Mouse (Mus musculus) kidney, postnatal 0 days (tissue): Measurements from ENCODE around the gene Tsfm. TPM values are rescaled to one million over a fixed set of nuclear protein-coding genes. Genes with fewer than 3 reads are reported as not detected.

Experiments used
- ATAC-seq: fragments of 200-750 bp; cut with Nextera tagmentation; replicated peaks from 2 replicates; pipeline ENCODE4 v1.8.0; 2017; ENCODE audit warnings: low read depth, moderate number of reproducible peaks, moderate TSS enrichment, moderate library complexity; ENCODE audit not compliant: low FRiP score
- DNase-seq: peaks from one replicate; pipeline ENCODE4 v3.0.0-alpha.2; 2016; ENCODE audit warnings: low spot score
- H3K27ac ChIP-seq: fragments of 300-500 bp; sonication (generic); 2 replicates; pipeline ENCODE4 v1.5.1; 2014; ENCODE audit warnings: mild to moderate bottlenecking
- H3K27me3 ChIP-seq: fragments of 300-500 bp; sonication (generic); 2 replicates; pipeline ENCODE4 v1.6.1; 2014; ENCODE audit warnings: low read length, mixed read lengths; ENCODE audit not compliant: insufficient read depth
- H3K36me3 ChIP-seq: fragments of 300-500 bp; sonication (generic); 2 replicates; pipeline ENCODE4 v1.6.1; 2014; ENCODE audit warnings: low read length, mixed read lengths; ENCODE audit not compliant: insufficient read depth
- H3K4me1 ChIP-seq: fragments of 300-500 bp; sonication (generic); replicated peaks from 2 replicates; pipeline ENCODE4 v1.6.1; 2014; ENCODE audit warnings: antibody characterized with exemption, low read length, mixed read lengths; ENCODE audit not compliant: insufficient read depth
- H3K4me2 ChIP-seq: fragments of 300-500 bp; sonication (generic); 2 replicates; pipeline ENCODE4 v1.6.1; 2014; ENCODE audit warnings: mild to moderate bottlenecking, low read length, moderate library complexity, mixed read lengths
- H3K4me3 ChIP-seq: fragments of 300-500 bp; sonication (generic); replicated peaks from 2 replicates; pipeline ENCODE4 v1.5.1; 2014; ENCODE audit warnings: low read depth, low read length
- H3K9ac ChIP-seq: fragments of 300-500 bp; sonication (generic); 2 replicates; pipeline ENCODE4 v1.6.1; 2014; ENCODE audit warnings: low read depth, low read length
- H3K9me3 ChIP-seq: fragments of 300-500 bp; sonication (generic); replicated peaks from 2 replicates; pipeline ENCODE4 v1.6.1; 2016; ENCODE audit warnings: low read length, inconsistent platforms, mixed read lengths
- CTCF ChIP-seq: IDR thresholded peaks from 2 replicates; pipeline ENCODE4 v1.5.1; 2016; ENCODE audit warnings: antibody characterized with exemption, low read depth, mild to moderate bottlenecking, moderate library complexity
- WGBS: fragments of 180-500 bp; shearing (Covaris S2); extraction: QIAGEN DNeasy Blood & Tissue Kit; methylation state at CpG from one replicate; pipeline ENCODE4 v1.1.7; 2014; 5-methylcytosine and 5-hydroxymethylcytosine counted together
- polyA plus RNA-seq: library from polyadenylated mRNA; unstranded; fragments of >200 nt; fragmentation: Nextera tagmentation; extraction: Ambion mirVana; gene quantifications from 2 replicates; pipeline ENCODE4 v1.2.1, GENCODE M21; 2015

The Tsfm gene
- polyA plus RNA-seq, 1 experiment from 2014 or later = 97.3 TPM

DNA sequence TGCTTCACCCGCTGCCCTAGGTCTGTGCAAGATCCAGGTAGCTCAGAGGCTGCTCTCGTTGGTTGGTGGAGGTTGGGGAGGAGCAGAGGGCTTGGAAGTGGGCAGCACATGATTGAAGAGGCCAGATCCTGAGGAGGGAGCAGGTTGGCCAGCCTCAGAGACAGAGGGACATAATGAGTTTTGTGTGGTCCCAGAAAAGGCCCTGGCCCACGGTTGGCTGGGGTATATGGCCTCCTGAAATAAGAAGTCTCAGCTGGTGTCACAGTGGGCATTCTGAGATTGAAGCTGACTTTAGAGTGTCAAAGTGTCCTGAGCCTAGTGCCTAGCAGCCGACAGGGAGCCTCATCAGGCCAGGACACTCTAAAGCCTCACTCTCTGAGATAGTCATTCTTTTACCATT, 45.5 kb downstream of the Tsfm start:
- Histone ChIP-seq H3K36me3 (0 out of 2 replicates have a peak, but pooled peaks cover 9% of the 10 kb centered on the region), H3K4me2 (peak overlapping the region; percentile 93), H3K4me3 (no peak overlapping the region), H3K27me3 (no peaks in the 10 kb centered on the region), H3K9me3 (no peaks in the 10 kb centered on the region), H3K4me1 (peaks cover 72% of the 10 kb centered on the region), H3K27ac (peak overlapping the region; percentile 51; the same call in 1 of the 2 replicates), H3K9ac (no peak overlapping the region)
- no peak for ATAC-seq
- DNase-seq = no peak
- WGBS = 63% methylated on average over 4 of the region's 4 CpGs
- no peak for TF ChIP-seq CTCF

- 9% methylated on average over 5 of the region's 5 CpGs for WGBS
- Histone ChIP-seq H3K9me3 (no peaks in the 10 kb centered on the region), H3K9ac (no peak overlapping the region)
Observed at GRCm38 (mm10) chr10:126984189-126985004, 46.2 kb downstream of the Tsfm start.

DNA sequence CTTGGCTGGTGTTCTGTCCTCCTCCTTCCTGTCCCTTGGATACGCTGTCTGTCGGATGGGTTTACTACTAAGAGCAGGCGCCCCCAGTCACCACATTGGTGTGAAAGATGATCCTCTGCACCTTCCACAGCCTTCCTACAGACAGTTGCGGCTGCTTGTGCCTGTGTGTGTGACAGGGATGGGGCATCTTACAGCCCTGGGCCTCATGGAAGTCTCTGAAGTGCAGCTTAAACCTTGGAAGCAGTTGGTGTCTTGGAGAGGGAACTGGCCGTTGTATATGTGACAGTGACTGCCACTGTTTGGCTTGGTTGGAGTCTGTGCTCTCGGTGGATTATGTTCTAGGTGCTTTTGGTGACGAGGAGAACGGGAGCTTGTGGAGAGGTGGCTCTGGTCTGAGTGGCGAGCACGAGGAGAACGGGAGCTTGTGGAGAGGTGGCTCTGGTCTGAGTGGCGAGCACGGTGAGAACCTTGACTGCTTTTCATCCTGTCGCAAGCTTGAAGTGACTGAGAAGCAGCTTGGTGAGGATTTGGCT, 47.4 kb downstream of the Tsfm start:
- peak overlapping the region; percentile 66 for H3K9ac ChIP-seq
- ATAC-seq (no peak), DNase-seq (no peak)
- peak overlapping the region; percentile 98 for H3K4me3 ChIP-seq
- TF ChIP-seq CTCF = no peak
- peak overlapping the region; percentile 93 for H3K4me2 ChIP-seq
- H3K27ac ChIP-seq = no peak overlapping the region
- no peaks in the 10 kb centered on the region for H3K9me3 ChIP-seq
- 24% methylated on average over 14 of the region's 14 CpGs for WGBS
- no peaks in the 10 kb centered on the region for H3K27me3 ChIP-seq
- 0 out of 2 replicates have a peak, but pooled peaks cover 9% of the 10 kb centered on the region for H3K36me3 ChIP-seq
- H3K4me1 ChIP-seq = peaks cover 63% of the 10 kb centered on the region

More at GRCm38 (mm10) chr10:126984189-126985004, 46.2 kb downstream of the Tsfm start:
- Histone ChIP-seq H3K4me3 (no peak overlapping the region), H3K4me2 (peak overlapping the region; percentile 93), H3K4me1 (peaks cover 70% of the 10 kb centered on the region), H3K27ac (peak overlapping the region; percentile 51), H3K36me3 (0 out of 2 replicates have a peak, but pooled peaks cover 9% of the 10 kb centered on the region), H3K27me3 (no peaks in the 10 kb centered on the region)
- DNase-seq = no peak
- ATAC-seq = no peak
- TF ChIP-seq CTCF = no peak

- Histone ChIP-seq H3K4me3 (peak overlapping the region; percentile 98), H3K9me3 (no peaks in the 10 kb centered on the region), H3K27ac (peak overlapping the region; percentile 32; the same call in 1 of the 2 replicates), H3K9ac (peak overlapping the region; percentile 66), H3K27me3 (no peaks in the 10 kb centered on the region), H3K4me2 (peak overlapping the region; percentile 93), H3K36me3 (0 out of 2 replicates have a peak, but pooled peaks cover 4% of the 10 kb centered on the region), H3K4me1 (peaks cover 51% of the 10 kb centered on the region)
- WGBS = 46% methylated on average over 3 of the region's 3 CpGs
- no peak for TF ChIP-seq CTCF
- ATAC-seq (no peak), DNase-seq (no peak)
Observed at GRCm38 (mm10) chr10:126981746-126982145, 48.9 kb downstream of the Tsfm start.

DNA sequence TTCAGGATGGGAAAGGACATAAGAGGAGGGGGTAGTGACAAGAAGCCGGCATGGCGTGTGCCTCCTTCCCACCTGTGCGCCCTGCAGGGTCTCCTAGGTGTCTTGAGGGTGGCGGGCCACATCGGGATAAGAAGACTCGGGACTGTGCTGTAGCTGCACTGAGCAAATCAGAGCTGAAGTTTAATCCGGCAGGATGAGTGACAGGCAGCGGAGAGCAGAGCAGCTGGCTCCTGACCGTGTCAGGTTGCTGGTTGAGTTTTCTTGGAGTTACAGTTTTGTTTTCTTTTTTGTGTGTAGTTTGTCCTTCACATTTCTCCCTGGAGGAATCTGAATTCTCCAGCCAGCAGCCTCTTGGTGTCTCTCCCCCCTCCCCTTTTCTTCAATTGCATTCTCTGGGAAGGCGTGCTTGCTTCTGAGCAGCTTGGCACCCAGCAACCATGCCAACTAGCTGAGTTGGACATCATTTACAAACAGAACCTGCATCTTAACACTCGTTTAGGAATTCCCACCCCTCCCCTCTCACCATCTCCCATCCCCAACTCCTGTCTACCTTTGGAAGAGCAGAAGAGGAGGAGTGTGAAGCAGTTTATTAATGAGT, 49.6 kb downstream of the Tsfm start:
- 0 out of 2 replicates have a peak, but pooled peaks cover 4% of the 10 kb centered on the region for H3K36me3 ChIP-seq
- H3K27ac ChIP-seq = peak overlapping the region; percentile 99
- DNase-seq (no peak), ATAC-seq (no peak)
- H3K9me3 ChIP-seq = no peaks in the 10 kb centered on the region
- no peak for TF ChIP-seq CTCF
- H3K4me2 ChIP-seq = peak overlapping the region; percentile 93
- 5% methylated on average over 11 of the region's 11 CpGs for WGBS
- peak overlapping the region; percentile 98 for H3K4me3 ChIP-seq
- H3K9ac ChIP-seq = peak overlapping the region; percentile 96
- H3K4me1 ChIP-seq = peaks cover 49% of the 10 kb centered on the region
- H3K27me3 ChIP-seq = no peaks in the 10 kb centered on the region

- no peak for TF ChIP-seq CTCF
- DNase-seq (peak; percentile 74), ATAC-seq (no peak)
- WGBS = 2% methylated on average over 16 of the region's 16 CpGs
- H3K9me3 ChIP-seq = no peaks in the 10 kb centered on the region
- H3K36me3 ChIP-seq = 0 out of 2 replicates have a peak, but pooled peaks cover 4% of the 10 kb centered on the region
- peak overlapping the region; percentile 98 for H3K4me3 ChIP-seq
- peaks cover 49% of the 10 kb centered on the region for H3K4me1 ChIP-seq
- H3K9ac ChIP-seq = peak overlapping the region; percentile 96
- peak overlapping the region; percentile 93 for H3K4me2 ChIP-seq
- peak overlapping the region; percentile 99 for H3K27ac ChIP-seq
- no peaks in the 10 kb centered on the region for H3K27me3 ChIP-seq
Observed at GRCm38 (mm10) chr10:126980221-126980932, 50.3 kb downstream of the Tsfm start.
